Mouse (Mus musculus) ES-E14 (cell line): ENCODE measurements around the gene Med25.

Source experiments
- CHD2 ChIP-seq: IDR thresholded peaks from 2 replicates; pipeline ENCODE4 v1.6.1; 2014; ENCODE audit warnings: mild to moderate bottlenecking, low read depth, low read length, inconsistent platforms
- MAFK ChIP-seq: IDR thresholded peaks from 2 replicates; pipeline ENCODE4 v1.6.1; 2014; ENCODE audit warnings: mild to moderate bottlenecking, low read depth, low read length, inconsistent platforms; ENCODE audit not compliant: insufficient read depth
- ZC3H11A ChIP-seq: IDR thresholded peaks from 2 replicates; pipeline ENCODE4 v1.6.1; 2012; ENCODE audit warnings: low read depth, mild to moderate bottlenecking, inconsistent platforms, low read length, borderline replicate concordance
- ZNF384 ChIP-seq: IDR thresholded peaks from 2 replicates; pipeline ENCODE4 v1.6.1; 2012; ENCODE audit warnings: low read depth, low read length, inconsistent platforms

DNA sequence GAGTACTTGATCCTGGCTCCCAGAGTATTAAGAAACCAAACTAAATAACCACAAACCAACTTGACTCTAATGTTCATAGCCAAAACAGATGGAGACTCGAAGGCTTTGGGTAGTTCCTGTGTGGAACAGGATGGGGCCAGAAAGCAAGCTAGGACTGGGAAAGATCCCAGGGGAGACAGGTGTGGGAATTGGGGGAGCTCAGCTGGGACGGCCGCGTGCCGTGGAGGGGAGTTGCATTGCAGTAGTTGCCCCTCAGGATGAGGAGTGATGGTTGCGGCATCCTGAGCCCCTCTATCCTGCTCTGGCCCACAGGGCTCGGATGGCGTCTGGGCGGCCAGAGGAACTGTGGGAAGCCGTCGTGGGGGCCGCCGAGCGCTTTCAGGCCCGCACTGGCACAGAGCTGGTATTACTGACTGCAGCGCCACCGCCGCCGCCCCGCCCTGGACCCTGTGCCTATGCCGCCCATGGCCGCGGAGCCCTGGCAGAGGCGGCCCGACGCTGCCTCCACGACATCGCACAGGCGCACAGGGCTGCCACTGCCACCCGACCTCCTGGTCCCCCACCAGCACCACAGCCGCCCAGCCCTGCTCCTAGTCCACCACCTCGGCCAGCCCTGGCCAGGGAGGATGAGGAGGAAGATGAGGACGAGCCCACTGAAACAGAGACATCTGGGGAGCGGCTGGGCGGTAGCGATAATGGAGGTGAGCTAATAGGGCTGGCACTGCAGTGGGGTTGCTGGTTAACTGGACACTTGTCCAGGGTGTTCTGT is 40.1 kb downstream of the Med25 start:
- no peak for TF ChIP-seq ZC3H11A
- no peak for TF ChIP-seq CHD2
- no peak for TF ChIP-seq ZNF384
- TF ChIP-seq MAFK: no peak
